Mouse (Mus musculus) stomach, postnatal 0 days (tissue): ENCODE measurements around the gene Emcn. TPM values are rescaled to one million over a fixed set of nuclear protein-coding genes. Genes with fewer than 3 reads are reported as not detected.

Source experiments
- ATAC-seq: fragments of 200-750 bp; cut with Nextera tagmentation; 2 replicates; pipeline ENCODE4 v1.8.0; 2017; ENCODE audit not compliant: low FRiP score, low TSS enrichment
- DNase-seq: peaks from one replicate; pipeline ENCODE4 v3.0.0-alpha.2; 2016; ENCODE audit warnings: low spot score
- H3K27ac ChIP-seq: fragments of 300-500 bp; sonication (generic); replicated peaks from 2 replicates; pipeline ENCODE4 v1.5.1; 2014; ENCODE audit warnings: mild to moderate bottlenecking, control low read depth
- H3K27me3 ChIP-seq: fragments of 300-500 bp; sonication (generic); 2 replicates; pipeline ENCODE4 v1.6.1; 2014; ENCODE audit warnings: low read length; ENCODE audit not compliant: control insufficient read depth, insufficient read depth
- H3K36me3 ChIP-seq: fragments of 300-500 bp; sonication (generic); 2 replicates; pipeline ENCODE4 v1.6.1; 2014; ENCODE audit warnings: low read length, mixed read lengths; ENCODE audit not compliant: control insufficient read depth, insufficient read depth
- H3K4me1 ChIP-seq: fragments of 300-500 bp; sonication (generic); replicated peaks from 2 replicates; pipeline ENCODE4 v1.6.1; 2014; ENCODE audit warnings: antibody characterized with exemption; ENCODE audit not compliant: control insufficient read depth, insufficient read depth
- H3K4me2 ChIP-seq: fragments of 300-500 bp; sonication (generic); replicated peaks from 2 replicates; pipeline ENCODE4 v1.6.1; 2014; ENCODE audit warnings: low read depth, mild to moderate bottlenecking, control low read depth, moderate library complexity
- H3K4me3 ChIP-seq: fragments of 300-500 bp; sonication (generic); 2 replicates; pipeline ENCODE4 v1.5.1; 2014; ENCODE audit warnings: low read depth, low read length, control low read depth
- H3K9ac ChIP-seq: fragments of 300-500 bp; sonication (generic); 2 replicates; pipeline ENCODE4 v1.6.1; 2014; ENCODE audit warnings: mild to moderate bottlenecking, low read length, control low read depth, mixed read lengths
- H3K9me3 ChIP-seq: fragments of 300-500 bp; sonication (generic); 2 replicates; pipeline ENCODE4 v1.6.1; 2016; ENCODE audit warnings: low read length; ENCODE audit not compliant: control insufficient read depth
- CTCF ChIP-seq: IDR thresholded peaks from 2 replicates; pipeline ENCODE4 v1.5.1; 2016; ENCODE audit warnings: antibody characterized with exemption, low read depth, mild to moderate bottlenecking, moderate library complexity
- EP300 ChIP-seq: optimal IDR thresholded peaks from 2 replicates; pipeline ENCODE3; 2016; ENCODE audit warnings: antibody characterized with exemption
- WGBS: fragments of 180-500 bp; shearing (Covaris S2); extraction: QIAGEN DNeasy Blood & Tissue Kit; methylation state at CpG from one replicate; pipeline ENCODE4 v1.1.7; 2014; 5-methylcytosine and 5-hydroxymethylcytosine counted together
- polyA plus RNA-seq: library from polyadenylated mRNA; unstranded; fragments of >200 nt; fragmentation: Nextera tagmentation; extraction: Ambion mirVana; gene quantifications from 2 replicates; pipeline ENCODE4 v1.2.1, GENCODE M21; 2015

Emcn gene
- polyA plus RNA-seq, 1 experiment from 2014 or later = 19.0 TPM

DNA sequence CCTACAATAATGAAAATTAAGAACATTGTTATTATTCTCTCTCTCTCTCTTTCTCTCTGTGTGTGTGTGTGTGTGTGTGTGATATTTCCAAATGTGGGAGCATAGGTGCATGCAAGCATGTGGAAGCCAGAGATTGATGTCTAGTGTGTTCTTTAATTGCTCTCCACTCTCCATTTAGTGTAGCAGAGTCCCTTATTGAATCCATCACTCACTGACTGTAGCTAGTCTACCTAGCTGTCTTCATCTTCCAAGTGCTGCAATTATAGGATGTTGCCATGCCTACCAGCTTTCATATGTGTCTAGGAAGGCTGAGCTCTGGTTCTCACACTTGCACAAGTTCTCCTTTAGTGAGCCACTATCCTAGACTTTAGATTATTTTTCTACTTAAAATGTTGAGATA, 30.9 kb upstream of the Emcn start:
- Histone ChIP-seq H3K4me1 (no peaks in the 10 kb centered on the region), H3K4me3 (no peak overlapping the region)
- ATAC-seq = no peak

DNA sequence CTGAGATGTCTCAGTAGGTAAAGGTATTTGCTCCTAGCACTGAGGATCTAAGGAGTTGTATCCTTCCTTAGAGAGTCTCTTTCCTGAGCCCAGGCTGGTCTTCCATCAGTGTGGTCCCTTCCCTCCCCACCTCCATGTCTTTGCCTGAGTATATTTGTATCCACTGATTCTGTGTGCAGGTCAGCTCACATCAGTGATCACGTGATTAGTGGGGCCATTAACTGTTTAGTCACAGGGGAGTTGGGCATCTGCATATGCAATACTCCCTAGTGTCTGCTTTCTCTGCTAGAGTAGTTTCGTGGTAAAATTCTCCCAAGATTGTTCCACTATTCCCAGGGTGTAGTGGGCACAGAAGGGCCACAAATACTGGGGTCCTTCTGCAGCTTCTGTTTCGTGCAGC, 28.3 kb upstream of the Emcn start:
- H3K9ac ChIP-seq = no peak overlapping the region
- ATAC-seq = no peak
- TF ChIP-seq CTCF (no peak), EP300 (no peak)
- H3K27me3 ChIP-seq = no peaks in the 10 kb centered on the region
- no peak for DNase-seq
- no peak overlapping the region for H3K4me2 ChIP-seq
- no peaks in the 10 kb centered on the region for H3K36me3 ChIP-seq
- H3K27ac ChIP-seq = no peak overlapping the region
- H3K9me3 ChIP-seq = no peaks in the 10 kb centered on the region
- no peak overlapping the region for H3K4me3 ChIP-seq
- H3K4me1 ChIP-seq = no peaks in the 10 kb centered on the region
- WGBS = 80% methylated on average over 3 of the region's 3 CpGs

More for the DNA sequence above, 30.9 kb upstream of the Emcn start:
- H3K9ac ChIP-seq = no peak overlapping the region
- DNase-seq = no peak
- H3K27ac ChIP-seq = no peak overlapping the region
- H3K27me3 ChIP-seq = no peaks in the 10 kb centered on the region
- H3K4me2 ChIP-seq = no peak overlapping the region
- no peaks in the 10 kb centered on the region for H3K36me3 ChIP-seq
- H3K9me3 ChIP-seq = no peaks in the 10 kb centered on the region
- TF ChIP-seq CTCF (no peak), EP300 (no peak)

- no peak overlapping the region for H3K4me3 ChIP-seq
- no peak overlapping the region for H3K27ac ChIP-seq
- WGBS = 92% methylated on average over 2 of the region's 2 CpGs
- no peak overlapping the region for H3K9ac ChIP-seq
- no peaks in the 10 kb centered on the region for H3K9me3 ChIP-seq
- H3K4me1 ChIP-seq = no peaks in the 10 kb centered on the region
- ATAC-seq (no peak), DNase-seq (no peak)
- H3K36me3 ChIP-seq = no peaks in the 10 kb centered on the region
- TF ChIP-seq CTCF = no peak
- TF ChIP-seq EP300 = no peak
- no peaks in the 10 kb centered on the region for H3K27me3 ChIP-seq
- no peak overlapping the region for H3K4me2 ChIP-seq
Measured at GRCm38 (mm10) chr3:137313775-137314362, 27.0 kb upstream of the Emcn start.

DNA sequence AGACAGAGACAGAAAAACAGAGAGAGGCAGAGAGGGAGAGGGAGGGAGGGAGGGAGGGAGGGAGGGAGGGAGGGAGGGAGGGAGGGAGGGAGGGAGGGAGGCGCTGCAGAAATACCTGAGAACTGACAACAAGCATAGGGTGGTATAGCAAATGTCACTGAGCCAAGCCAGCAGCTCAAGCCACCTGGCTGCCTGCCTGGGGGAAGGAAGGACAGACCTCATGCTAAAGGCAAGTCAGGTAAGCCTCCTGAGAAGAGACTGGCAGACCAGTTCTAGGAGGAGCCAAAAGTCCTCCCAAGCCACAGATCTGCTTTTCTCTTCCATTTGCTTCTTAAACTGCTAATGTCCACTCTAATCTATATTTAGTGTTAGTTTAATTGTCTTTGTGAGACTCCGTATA, 22.5 kb upstream of the Emcn start:
- WGBS = 76% methylated on average over 2 of the region's 2 CpGs
- no peak for TF ChIP-seq CTCF
- TF ChIP-seq EP300 = no peak
- DNase-seq (no peak), ATAC-seq (no peak)
- Histone ChIP-seq H3K36me3 (no peaks in the 10 kb centered on the region), H3K9me3 (no peaks in the 10 kb centered on the region), H3K9ac (no peak overlapping the region), H3K27me3 (no peaks in the 10 kb centered on the region), H3K4me1 (no peaks in the 10 kb centered on the region), H3K27ac (no peak overlapping the region), H3K4me3 (no peak overlapping the region), H3K4me2 (no peak overlapping the region)

DNA sequence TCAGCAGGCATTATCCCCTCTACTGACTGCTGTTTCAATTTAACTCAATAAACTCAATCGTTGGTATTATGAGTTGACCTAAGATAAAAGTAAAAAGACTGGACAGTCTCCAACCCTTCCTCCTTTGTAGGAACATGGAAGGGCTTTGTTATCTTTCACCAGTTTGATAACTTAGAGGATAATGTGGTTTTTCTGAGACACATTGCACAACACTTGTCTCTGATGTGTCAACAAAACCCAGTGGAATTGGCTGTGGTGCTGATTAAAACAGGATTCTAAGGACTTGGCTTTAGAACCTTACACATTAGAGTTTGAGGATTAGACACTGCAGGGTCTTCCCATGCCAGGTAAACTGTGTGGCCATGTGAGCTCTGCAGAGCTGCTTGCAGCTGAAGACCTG, 20.9 kb upstream of the Emcn start:
- no peak for ATAC-seq
- H3K36me3 ChIP-seq = no peaks in the 10 kb centered on the region
- no peaks in the 10 kb centered on the region for H3K4me1 ChIP-seq
- H3K9me3 ChIP-seq = no peaks in the 10 kb centered on the region
- no peaks in the 10 kb centered on the region for H3K27me3 ChIP-seq
- no peak overlapping the region for H3K4me2 ChIP-seq
- no peak for TF ChIP-seq EP300
- no peak for TF ChIP-seq CTCF
- H3K9ac ChIP-seq = no peak overlapping the region
- 33% methylated on average over 1 of the region's 1 CpGs for WGBS
- no peak overlapping the region for H3K27ac ChIP-seq
- no peak overlapping the region for H3K4me3 ChIP-seq
- no peak for DNase-seq

DNA sequence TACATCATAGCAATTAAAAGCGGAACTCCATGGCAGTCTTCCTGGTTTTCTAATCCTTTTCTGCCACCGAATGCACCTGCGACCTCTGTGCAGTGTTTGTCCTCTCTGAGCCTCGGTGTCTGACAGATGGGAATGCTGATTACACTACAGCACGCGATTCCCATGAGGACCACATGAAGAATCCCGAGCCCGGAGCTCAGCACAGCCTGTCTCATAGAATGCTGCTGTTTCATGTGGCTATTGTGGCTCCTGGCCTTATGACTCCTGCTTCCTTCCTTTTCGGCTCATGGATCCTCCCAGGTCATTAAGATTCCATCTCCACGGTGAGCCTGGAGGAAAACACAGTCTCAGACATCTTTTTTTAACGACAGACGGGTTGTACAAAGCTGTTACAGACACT, 18.6 kb upstream of the Emcn start:
- H3K27me3 ChIP-seq = no peaks in the 10 kb centered on the region
- no peaks in the 10 kb centered on the region for H3K36me3 ChIP-seq
- TF ChIP-seq EP300 (no peak), CTCF (no peak)
- no peaks in the 10 kb centered on the region for H3K9me3 ChIP-seq
- DNase-seq (no peak), ATAC-seq (no peak)
- no peak overlapping the region for H3K4me2 ChIP-seq
- no peak overlapping the region for H3K9ac ChIP-seq
- no peaks in the 10 kb centered on the region for H3K4me1 ChIP-seq
- 62% methylated on average over 12 of the region's 12 CpGs for WGBS
- H3K4me3 ChIP-seq = no peak overlapping the region
- no peak overlapping the region for H3K27ac ChIP-seq
